Mouse (Mus musculus) embryonic facial prominence, embryonic 14.5 days (tissue): ENCODE results near the gene Bri3bp. TPM values are rescaled to one million over a fixed set of nuclear protein-coding genes. Genes with fewer than 3 reads are reported as not detected.
A peak's percentile ranks its signal among the peaks of the same experiment; 100 is the strongest.
"Not testable (repeated sequence)": the region's sequence is repeated elsewhere in the genome, so short reads cannot be mapped to it uniquely, and the experiment has no call there.

ENCODE experiments used
- ATAC-seq: fragments of 200-750 bp; cut with Nextera tagmentation; 2 replicates; pipeline ENCODE4 v1.8.0; 2017; ENCODE audit warnings: low read depth, moderate number of reproducible peaks, moderate TSS enrichment
- DNase-seq: peaks from one replicate; pipeline ENCODE4 v3.0.0-alpha.2; 2015; ENCODE audit warnings: low spot score
- H3K27ac ChIP-seq: fragments of 300-500 bp; sonication (generic); replicated peaks from 2 replicates; pipeline ENCODE4 v1.5.1; 2014; ENCODE audit warnings: low read depth, mild to moderate bottlenecking, low read length, moderate library complexity
- H3K27me3 ChIP-seq: fragments of 300-500 bp; sonication (generic); replicated peaks from 2 replicates; pipeline ENCODE4 v1.6.1; 2014; ENCODE audit warnings: low read length; ENCODE audit not compliant: control insufficient read depth, insufficient read depth
- H3K36me3 ChIP-seq: fragments of 300-500 bp; sonication (generic); 2 replicates; pipeline ENCODE4 v1.6.1; 2014; ENCODE audit warnings: low read length, mixed read lengths; ENCODE audit not compliant: control insufficient read depth, insufficient read depth
- H3K4me1 ChIP-seq: fragments of 300-500 bp; sonication (generic); 2 replicates; pipeline ENCODE4 v1.6.1; 2014; ENCODE audit warnings: antibody characterized with exemption, low read length; ENCODE audit not compliant: control insufficient read depth, insufficient read depth
- H3K4me2 ChIP-seq: fragments of 300-500 bp; sonication (generic); 2 replicates; pipeline ENCODE4 v1.6.1; 2014; ENCODE audit warnings: low read depth, mild to moderate bottlenecking, low read length, moderate library complexity, mixed read lengths
- H3K4me3 ChIP-seq: fragments of 300-500 bp; sonication (generic); 2 replicates; pipeline ENCODE4 v1.5.1; 2014; ENCODE audit warnings: low read depth, mild to moderate bottlenecking, low read length
- H3K9ac ChIP-seq: fragments of 300-500 bp; sonication (generic); 2 replicates; pipeline ENCODE4 v1.6.1; 2014; ENCODE audit warnings: low read depth, mild to moderate bottlenecking, low read length, moderate library complexity, mixed read lengths
- H3K9me3 ChIP-seq: fragments of 300-500 bp; sonication (generic); 2 replicates; pipeline ENCODE4 v1.6.1; 2016; ENCODE audit warnings: low read length; ENCODE audit not compliant: control insufficient read depth
- WGBS: fragments of 180-500 bp; shearing (Covaris S2); extraction: QIAGEN DNeasy Blood & Tissue Kit; methylation state at CpG from one replicate; pipeline ENCODE4 v1.1.7; 2014; 5-methylcytosine and 5-hydroxymethylcytosine counted together
- polyA plus RNA-seq: library from polyadenylated mRNA; unstranded; fragments of >200 nt; fragmentation: Nextera tagmentation; extraction: Ambion mirVana; gene quantifications from 2 replicates; pipeline ENCODE4 v1.2.1, GENCODE M21; 2014

Gene Bri3bp
- polyA plus RNA-seq, 1 experiment from 2014 or later = 28.8 TPM

DNA sequence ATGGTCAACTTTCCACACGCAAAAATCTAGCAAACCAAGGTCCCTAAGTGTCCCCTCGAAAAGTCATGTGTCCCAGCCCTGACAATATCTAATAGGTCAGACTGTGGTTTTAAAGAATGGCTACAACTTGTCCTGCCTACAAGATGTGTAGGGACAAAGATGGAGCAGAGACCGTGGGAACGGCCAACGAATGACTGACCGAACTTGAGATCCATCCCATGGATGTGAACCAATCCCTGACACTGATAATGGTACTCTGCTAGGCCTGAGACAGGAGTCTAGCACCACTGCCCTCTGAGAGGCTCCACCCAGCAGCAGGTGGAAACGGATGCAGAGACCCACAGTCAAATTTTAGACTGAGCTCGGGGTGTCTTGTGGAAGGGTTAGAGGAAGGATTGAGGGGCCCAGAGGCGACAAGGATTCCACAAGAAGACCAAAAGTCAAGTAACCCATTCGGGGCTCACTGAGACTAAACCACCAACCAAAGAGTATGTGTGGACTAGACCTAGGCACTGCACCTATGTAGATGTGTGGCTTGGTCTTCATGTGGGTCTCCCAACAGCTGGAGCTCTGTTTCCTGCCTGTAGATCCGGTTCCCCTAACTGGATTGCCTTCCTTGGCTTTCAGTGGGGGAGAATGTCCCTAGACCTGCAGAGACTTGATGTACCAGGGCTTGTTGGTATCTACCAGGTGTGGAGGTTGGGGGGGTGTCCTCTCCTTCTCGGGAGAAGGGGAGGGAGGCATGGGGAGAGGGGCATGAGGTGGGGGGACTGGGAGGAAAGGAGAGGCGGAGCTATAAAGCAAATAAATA is 34.1 kb upstream of the Bri3bp start:
- Histone ChIP-seq H3K9ac (peak overlapping the region; percentile 74), H3K27me3 (no peaks in the 10 kb centered on the region; the same call in 1 of the 2 replicates), H3K4me1 (peaks cover 9% of the 10 kb centered on the region; the same call in 1 of the 2 replicates), H3K27ac (peak overlapping the region; percentile 86), H3K4me3 (peak overlapping the region; percentile 67), H3K4me2 (peak overlapping the region; percentile 74), H3K36me3 (no peaks in the 10 kb centered on the region), H3K9me3 (no peaks in the 10 kb centered on the region)
- DNase-seq (no peak), ATAC-seq (no peak)
- WGBS = 52% methylated on average over 13 of the region's 13 CpGs

DNA sequence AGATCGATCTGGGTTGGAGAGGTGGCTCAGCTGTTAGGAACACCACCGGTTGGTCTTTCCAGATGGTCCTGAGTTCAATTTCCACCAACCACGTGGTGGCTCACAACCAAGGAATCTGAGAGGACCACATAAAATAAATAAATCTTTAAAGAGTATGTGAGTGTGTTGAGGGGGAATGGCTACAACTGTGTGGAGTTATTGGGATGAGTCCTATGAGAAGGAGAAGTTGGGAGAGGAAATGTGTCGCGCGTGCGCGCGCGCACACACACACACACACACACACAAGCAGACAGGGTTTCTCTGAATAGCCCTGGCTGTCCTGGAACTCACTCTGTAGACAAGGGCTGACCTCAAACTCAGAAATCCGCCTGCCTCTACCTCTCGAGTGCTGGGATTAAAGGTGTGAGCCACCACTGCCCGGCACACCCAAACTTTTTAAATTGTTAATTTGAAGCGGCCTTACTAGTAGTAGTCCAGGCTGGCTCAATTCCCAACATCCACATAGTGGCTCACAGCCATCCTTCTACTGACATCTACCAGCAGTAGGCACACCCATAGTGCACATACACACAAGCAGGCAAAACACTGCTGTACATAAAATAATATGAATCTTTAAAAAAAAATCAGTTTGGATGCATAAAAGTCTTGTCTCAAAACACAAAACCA is 33.3 kb upstream of the Bri3bp start:
- Histone ChIP-seq H3K27me3 (no peaks in the 10 kb centered on the region), H3K36me3 (no peaks in the 10 kb centered on the region), H3K27ac (no peak overlapping the region), H3K4me2 (peak overlapping the region; percentile 30; the same call in 1 of the 2 replicates), H3K4me1 (peaks cover 9% of the 10 kb centered on the region; the same call in 1 of the 2 replicates), H3K9ac (no peak overlapping the region), H3K9me3 (no peaks in the 10 kb centered on the region), H3K4me3 (peak overlapping the region; percentile 37; the same call in 1 of the 2 replicates)
- 76% methylated on average over 14 of the region's 14 CpGs for WGBS
- DNase-seq (no peak), ATAC-seq (no peak)

DNA sequence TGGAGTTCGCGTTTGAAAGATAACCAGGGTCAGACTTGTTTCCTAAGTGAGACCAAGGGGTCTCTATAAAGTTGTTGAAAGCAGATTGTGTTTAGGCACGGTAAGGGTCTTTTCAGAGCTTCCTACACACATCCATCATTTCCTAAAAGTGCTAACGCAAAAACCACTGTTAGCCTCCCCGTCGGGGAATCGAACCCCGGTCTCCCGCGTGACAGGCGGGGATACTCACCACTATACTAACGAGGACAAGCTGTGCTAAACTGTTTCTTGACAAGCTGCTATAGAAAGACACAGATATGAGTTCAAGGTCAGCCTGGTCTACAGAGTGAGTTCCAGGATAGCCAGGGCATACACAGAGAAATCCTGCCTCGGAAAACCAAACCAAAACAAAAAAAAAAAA is 32.5 kb upstream of the Bri3bp start:
- H3K27ac ChIP-seq = no peak overlapping the region; the same call in 1 of the 2 replicates
- no peaks in the 10 kb centered on the region for H3K27me3 ChIP-seq
- H3K4me1 ChIP-seq = peaks cover 9% of the 10 kb centered on the region; the same call in 1 of the 2 replicates
- H3K36me3 ChIP-seq = peaks cover 6% of the 10 kb centered on the region; the same call in 1 of the 2 replicates
- ATAC-seq = peak; percentile 66
- H3K9me3 ChIP-seq = no peaks in the 10 kb centered on the region
- H3K9ac ChIP-seq = peak overlapping the region; percentile 43; the same call in 1 of the 2 replicates
- H3K4me2 ChIP-seq = peak overlapping the region; percentile 52
- peak; percentile 91 for DNase-seq
- peak overlapping the region; percentile 37 for H3K4me3 ChIP-seq
- WGBS = 0% methylated on average over 13 of the region's 13 CpGs

DNA sequence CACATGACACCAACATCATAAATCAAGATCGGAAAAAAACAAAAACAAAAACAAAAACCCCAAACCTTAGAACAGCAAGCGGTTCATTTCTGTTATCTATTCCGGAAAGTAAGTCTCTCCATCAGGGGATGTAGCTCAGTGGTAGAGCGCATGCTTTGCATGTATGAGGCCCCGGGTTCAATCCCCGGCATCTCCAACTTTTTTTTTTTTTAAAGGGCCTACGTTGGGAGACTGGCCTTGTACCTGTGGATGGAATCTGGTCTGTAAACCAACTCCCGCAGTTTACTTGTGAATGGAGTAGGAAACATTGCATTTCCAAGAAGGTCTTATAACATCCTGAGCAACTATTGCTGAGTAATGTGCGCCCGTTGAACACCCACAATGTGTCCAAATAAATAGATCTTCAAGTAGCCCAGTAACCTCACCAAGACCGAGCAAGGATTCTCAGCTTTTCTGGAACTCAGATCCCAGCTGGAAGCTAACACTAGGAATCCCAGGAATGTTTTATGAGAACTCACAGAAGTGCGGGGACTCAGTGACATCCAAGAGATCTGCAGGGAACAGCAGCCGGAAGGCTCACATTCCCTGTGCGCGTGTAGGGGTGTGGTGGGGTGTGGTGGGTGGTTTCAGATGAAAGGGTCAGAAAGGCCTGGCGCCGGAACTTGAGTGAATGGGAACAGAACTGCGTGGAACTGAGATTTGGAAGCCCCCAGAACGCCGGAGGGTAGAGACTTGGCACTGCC is 31.8 kb upstream of the Bri3bp start:
- ATAC-seq (no peak), DNase-seq (peak; percentile 72)
- no peaks in the 10 kb centered on the region for H3K9me3 ChIP-seq

DNA sequence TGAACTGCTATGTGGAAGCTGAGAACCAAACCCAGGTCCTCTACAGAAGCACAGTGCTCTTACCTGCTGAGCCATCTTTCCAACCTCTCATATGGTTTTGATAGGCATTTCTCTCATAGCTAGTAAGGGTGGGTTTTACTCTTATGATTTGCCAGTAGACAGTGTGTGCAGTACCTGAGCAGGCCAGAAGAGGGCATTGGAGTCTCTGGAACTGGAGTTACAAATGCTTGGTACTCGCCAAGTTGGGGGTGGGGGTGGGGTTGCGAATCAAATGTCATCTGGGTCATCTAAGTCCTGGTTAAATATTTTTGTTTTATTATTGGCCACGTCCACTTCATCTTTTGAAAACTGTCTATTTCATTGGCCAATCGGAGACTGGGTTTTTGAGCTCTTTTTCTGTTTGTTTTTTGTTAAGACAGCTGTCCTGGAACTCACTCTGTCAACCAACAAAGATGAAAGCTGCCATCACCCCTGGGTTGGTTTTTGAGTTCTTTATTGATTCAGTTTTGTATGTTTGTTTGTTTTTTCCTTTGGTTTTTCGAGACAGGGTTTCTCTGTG is 29.3 kb upstream of the Bri3bp start:
- DNase-seq = peak; percentile 27
- Histone ChIP-seq H3K9ac (no peak overlapping the region), H3K9me3 (no peaks in the 10 kb centered on the region), H3K4me3 (no peak overlapping the region), H3K4me2 (no peak overlapping the region), H3K36me3 (peaks cover 36% of the 10 kb centered on the region), H3K27ac (no peak overlapping the region), H3K4me1 (peaks cover 6% of the 10 kb centered on the region; the same call in 1 of the 2 replicates), H3K27me3 (no peaks in the 10 kb centered on the region)
- 66% methylated on average over 5 of the region's 5 CpGs for WGBS
- no peak for ATAC-seq

More for the DNA sequence above, 31.8 kb upstream of the Bri3bp start:
- Histone ChIP-seq H3K4me3 (peak overlapping the region; percentile 37), H3K36me3 (peaks cover 11% of the 10 kb centered on the region), H3K27me3 (no peaks in the 10 kb centered on the region), H3K9ac (peak overlapping the region; percentile 43; the same call in 1 of the 2 replicates), H3K4me2 (peak overlapping the region; percentile 52), H3K4me1 (peaks cover 9% of the 10 kb centered on the region; the same call in 1 of the 2 replicates), H3K27ac (no peak overlapping the region; the same call in 1 of the 2 replicates)
- WGBS = 7% methylated on average over 20 of the region's 20 CpGs

DNA sequence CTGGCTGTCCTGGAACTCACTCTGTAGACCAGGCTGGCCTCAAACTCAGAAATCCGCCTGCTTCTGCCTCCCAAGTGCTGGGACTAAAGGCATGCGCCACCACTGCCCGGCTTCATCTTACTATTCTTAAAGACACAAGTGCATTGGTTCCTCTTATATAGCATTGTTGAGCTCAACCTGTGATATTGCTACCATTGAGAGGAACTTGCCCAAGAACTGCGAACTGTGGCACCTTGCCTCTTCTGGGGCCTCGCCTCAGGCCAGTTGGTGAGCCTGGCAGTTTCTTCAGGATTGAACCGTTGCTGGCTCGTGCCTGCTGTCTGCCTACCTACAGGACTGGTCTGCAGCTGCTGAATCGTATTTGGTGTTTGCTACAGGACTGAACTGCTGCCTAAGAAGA is 28.8 kb upstream of the Bri3bp start:
- not testable (repeated sequence) for H3K4me3 ChIP-seq, H3K27ac ChIP-seq, H3K9me3 ChIP-seq, H3K27me3 ChIP-seq, DNase-seq, H3K4me1 ChIP-seq, H3K9ac ChIP-seq, H3K4me2 ChIP-seq, ATAC-seq
- 82% methylated on average over 8 of the region's 8 CpGs for WGBS
- peaks cover 41% of the 10 kb centered on the region for H3K36me3 ChIP-seq

DNA sequence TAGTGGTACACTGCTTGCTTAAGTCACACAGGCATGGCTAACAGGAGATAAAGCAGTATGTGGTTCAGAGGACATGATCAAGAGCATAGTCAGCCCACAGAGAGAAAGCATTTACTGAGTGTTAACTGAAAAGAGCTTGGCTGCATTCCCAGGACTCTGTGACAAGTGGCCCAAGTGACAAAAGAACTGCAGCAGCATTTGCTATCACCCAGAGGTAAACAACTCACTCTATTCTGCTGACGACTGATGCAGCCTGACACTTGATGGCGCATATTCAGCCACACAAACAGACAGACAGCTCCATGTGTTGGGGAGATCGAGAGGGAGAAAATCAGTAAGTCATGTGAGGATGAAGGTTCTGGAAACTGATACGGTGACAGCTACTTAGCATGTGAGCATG is 27.6 kb upstream of the Bri3bp start:
- Histone ChIP-seq H3K4me3 (no peak overlapping the region), H3K36me3 (peaks cover 53% of the 10 kb centered on the region), H3K9me3 (no peaks in the 10 kb centered on the region), H3K4me1 (0 out of 2 replicates have a peak, but pooled peaks cover 3% of the 10 kb centered on the region), H3K4me2 (no peak overlapping the region), H3K9ac (no peak overlapping the region), H3K27me3 (no peaks in the 10 kb centered on the region), H3K27ac (no peak overlapping the region)
- DNase-seq (no peak), ATAC-seq (no peak)
- 78% methylated on average over 4 of the region's 4 CpGs for WGBS

DNA sequence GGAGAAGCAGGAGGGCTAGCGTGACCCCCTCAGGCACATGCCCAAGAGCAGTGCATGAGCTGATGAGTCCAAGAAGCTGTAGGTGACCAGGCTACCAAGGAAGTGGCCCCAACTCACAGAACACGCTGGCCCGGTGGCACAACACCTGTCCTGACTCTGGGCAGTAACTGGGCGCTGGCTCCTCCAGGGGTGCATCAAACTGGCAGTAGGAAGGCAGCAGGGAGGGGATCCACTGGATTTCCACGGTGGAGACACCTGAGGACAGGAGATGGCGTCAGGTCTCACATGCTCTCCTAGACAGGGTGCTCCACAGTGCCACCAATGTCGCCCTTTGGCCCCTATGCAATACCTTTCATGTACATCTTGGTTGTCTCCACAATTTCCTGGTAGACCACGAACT is 25.2 kb upstream of the Bri3bp start:
- Histone ChIP-seq H3K9ac (no peak overlapping the region), H3K4me3 (no peak overlapping the region), H3K9me3 (no peaks in the 10 kb centered on the region), H3K36me3 (peaks cover 72% of the 10 kb centered on the region), H3K4me1 (no peaks in the 10 kb centered on the region), H3K27me3 (no peaks in the 10 kb centered on the region), H3K4me2 (no peak overlapping the region), H3K27ac (no peak overlapping the region)
- WGBS = 87% methylated on average over 8 of the region's 8 CpGs
- ATAC-seq = no peak
- DNase-seq = no peak
